Mouse (Mus musculus): ENCODE results near the gene Clk2. TPM values are rescaled to one million over a fixed set of nuclear protein-coding genes. Genes with fewer than 3 reads are reported as not detected.

The Clk2 gene
- polyA plus RNA-seq, 1 experiment from 2014 or later = 32.0 TPM

- H3K4me2 ChIP-seq = peak overlapping the region; percentile 62
- WGBS = 9% methylated on average over 33 of the region's 33 CpGs
- no peaks in the 10 kb centered on the region for H3K9me3 ChIP-seq (replicated peaks)
- no peaks in the 10 kb centered on the region for H3K36me3 ChIP-seq
- peak overlapping the region; percentile 57 for H3K9ac ChIP-seq
- H3K4me1 ChIP-seq = peaks cover 12% of the 10 kb centered on the region
- H3K4me3 ChIP-seq (replicated peaks) = peak overlapping the region; percentile 46
- H3K27me3 ChIP-seq = no peaks in the 10 kb centered on the region
- peak overlapping the region; percentile 88 for H3K27ac ChIP-seq
- peak; percentile 97 for ATAC-seq (replicated peaks; ENCODE audit: low FRiP score)
Measured at GRCm38 (mm10) chr3:89195979-89196877, 31.6 kb downstream of the Clk2 start.

DNA sequence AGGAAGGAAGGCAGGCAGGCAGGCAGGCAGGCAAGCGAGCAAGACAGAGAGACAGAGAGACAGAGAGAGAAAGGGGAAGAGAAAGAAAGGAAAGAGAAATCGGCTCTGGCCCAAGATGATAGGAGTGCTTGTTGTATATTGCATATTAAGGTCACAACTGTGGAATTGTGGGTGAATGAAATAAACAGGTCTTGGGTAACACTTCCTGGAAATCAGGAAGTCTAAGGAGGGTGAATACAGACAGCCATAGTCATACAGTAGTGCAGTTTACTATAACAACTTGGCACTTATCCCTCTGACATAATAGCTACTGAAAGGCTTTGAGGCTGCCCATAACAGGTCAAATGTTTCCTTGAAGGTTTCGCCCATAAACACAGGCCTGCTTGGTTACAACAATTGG, 35.2 kb downstream of the Clk2 start:
- Histone ChIP-seq H3K4me1 (peaks cover 23% of the 10 kb centered on the region), H3K4me2 (no peak overlapping the region), H3K9ac (no peak overlapping the region), H3K4me3 (replicated peaks) (no peak overlapping the region), H3K27me3 (no peaks in the 10 kb centered on the region), H3K9me3 (replicated peaks) (no peaks in the 10 kb centered on the region), H3K27ac (no peak overlapping the region), H3K36me3 (0 out of 2 replicates have a peak, but pooled peaks cover 6% of the 10 kb centered on the region)
- WGBS = 74% methylated on average over 3 of the region's 3 CpGs
- no peak for ATAC-seq (replicated peaks; ENCODE audit: low FRiP score)

GRCm38 (mm10) chr3:89202253-89203141, 37.9 kb downstream of the Clk2 start, which contains the start of gene Gba:
Gene Gba, plus strand, starts transcription at chr3:89202928.
- H3K4me3 ChIP-seq (replicated peaks) = peak within 1 kb of the TSS; percentile 51
- peak within 1 kb of the TSS; percentile 36 for H3K9ac ChIP-seq
- H3K36me3 ChIP-seq = peaks cover 30% of the 10 kb centered on the region
- H3K27me3 ChIP-seq = no peaks in the 10 kb centered on the region
- peak; percentile 76 for ATAC-seq (replicated peaks; ENCODE audit: low FRiP score)
- no peak within 1 kb of the TSS for H3K27ac ChIP-seq
- 25% methylated on average over 13 of the region's 13 CpGs for WGBS
- H3K9me3 ChIP-seq (replicated peaks) = no peaks in the 10 kb centered on the region
- H3K4me1 ChIP-seq = peaks cover 11% of the 10 kb centered on the region
- H3K4me2 ChIP-seq = peak within 1 kb of the TSS; percentile 76

DNA sequence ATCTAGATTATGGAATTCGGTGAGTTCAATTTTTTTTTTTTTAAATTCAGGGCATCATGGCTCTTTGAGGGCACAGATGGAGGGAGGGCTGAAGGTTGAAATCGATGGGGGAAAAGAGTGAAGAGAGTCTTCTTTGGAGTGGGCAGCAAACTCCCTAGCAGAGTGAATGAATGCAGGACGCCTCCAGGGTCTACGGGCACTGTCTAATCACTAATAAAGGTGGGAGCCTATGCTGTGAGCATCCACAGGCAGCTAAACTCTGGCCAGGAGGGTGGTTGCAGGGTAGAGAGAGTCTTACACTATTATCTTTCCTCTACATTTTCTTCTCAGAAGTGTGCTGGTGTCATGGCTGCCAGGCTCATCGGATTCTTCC, 38.5 kb downstream of the Clk2 start:
- ATAC-seq (replicated peaks; ENCODE audit: low FRiP score) = no peak
- H3K9me3 ChIP-seq (replicated peaks) = no peaks in the 10 kb centered on the region
- H3K9ac ChIP-seq = peak overlapping the region; percentile 36
- H3K4me3 ChIP-seq (replicated peaks) = peak overlapping the region; percentile 51
- H3K27ac ChIP-seq = no peak overlapping the region
- 40% methylated on average over 5 of the region's 5 CpGs for WGBS
- peaks cover 36% of the 10 kb centered on the region for H3K36me3 ChIP-seq
- peak overlapping the region; percentile 76 for H3K4me2 ChIP-seq
- H3K4me1 ChIP-seq = peaks cover 11% of the 10 kb centered on the region
- H3K27me3 ChIP-seq = no peaks in the 10 kb centered on the region

DNA sequence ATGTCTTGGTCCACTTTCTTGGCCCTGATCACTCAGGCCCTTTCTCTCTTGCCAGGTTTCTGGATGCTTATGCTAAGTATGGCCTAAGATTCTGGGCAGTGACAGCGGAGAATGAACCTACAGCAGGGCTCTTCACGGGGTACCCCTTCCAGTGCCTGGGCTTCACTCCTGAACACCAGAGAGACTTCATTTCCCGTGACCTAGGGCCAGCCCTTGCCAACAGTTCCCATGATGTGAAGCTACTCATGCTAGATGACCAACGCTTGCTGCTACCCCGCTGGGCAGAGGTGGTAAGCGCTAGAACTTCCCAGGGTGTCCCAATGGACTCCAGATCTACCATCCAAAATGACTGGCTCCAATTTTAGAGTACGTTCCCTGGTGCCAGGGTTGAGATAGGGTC, 41.5 kb downstream of the Clk2 start:
- Histone ChIP-seq H3K27ac (no peak overlapping the region), H3K9me3 (replicated peaks) (no peaks in the 10 kb centered on the region), H3K36me3 (peaks cover 65% of the 10 kb centered on the region), H3K4me1 (peaks cover 25% of the 10 kb centered on the region), H3K9ac (no peak overlapping the region), H3K27me3 (no peaks in the 10 kb centered on the region), H3K4me2 (no peak overlapping the region), H3K4me3 (replicated peaks) (no peak overlapping the region)
- WGBS = 88% methylated on average over 7 of the region's 7 CpGs
- ATAC-seq (replicated peaks; ENCODE audit: low FRiP score) = no peak

DNA sequence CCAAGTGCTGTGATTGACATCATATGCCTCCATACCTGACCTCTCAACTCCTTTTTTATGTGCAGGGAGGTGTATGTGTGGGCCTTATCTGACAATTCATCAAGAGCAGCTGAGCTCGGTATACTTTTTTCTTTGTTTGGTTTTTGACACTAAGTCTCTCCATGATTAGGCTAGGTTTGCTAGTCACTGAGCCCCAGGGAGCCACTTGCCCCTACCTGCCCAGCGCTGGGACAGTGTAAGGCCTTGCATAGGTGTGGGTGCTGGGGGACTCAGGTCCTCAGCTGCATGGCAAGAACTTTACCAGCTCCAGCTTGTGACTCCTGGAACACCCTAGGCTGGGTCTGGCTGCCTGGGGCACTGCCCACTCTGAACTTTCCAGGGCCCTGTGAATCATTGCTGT, 42.1 kb downstream of the Clk2 start:
- 83% methylated on average over 2 of the region's 2 CpGs for WGBS
- Histone ChIP-seq H3K27ac (no peak overlapping the region), H3K4me2 (no peak overlapping the region), H3K9ac (no peak overlapping the region), H3K9me3 (replicated peaks) (no peaks in the 10 kb centered on the region), H3K36me3 (peaks cover 71% of the 10 kb centered on the region), H3K4me1 (peaks cover 30% of the 10 kb centered on the region), H3K4me3 (replicated peaks) (no peak overlapping the region), H3K27me3 (no peaks in the 10 kb centered on the region)
- ATAC-seq (replicated peaks; ENCODE audit: low FRiP score) = no peak

GRCm38 (mm10) chr3:89208075-89208657, 43.6 kb downstream of the Clk2 start:
- no peak overlapping the region for H3K4me3 ChIP-seq (replicated peaks)
- H3K9ac ChIP-seq = no peak overlapping the region
- WGBS = 87% methylated on average over 13 of the region's 13 CpGs
- peaks cover 71% of the 10 kb centered on the region for H3K36me3 ChIP-seq
- no peak overlapping the region for H3K27ac ChIP-seq
- H3K27me3 ChIP-seq = no peaks in the 10 kb centered on the region
- peaks cover 36% of the 10 kb centered on the region for H3K4me1 ChIP-seq
- H3K9me3 ChIP-seq (replicated peaks) = no peaks in the 10 kb centered on the region
- ATAC-seq (replicated peaks; ENCODE audit: low FRiP score) = no peak
- no peak overlapping the region for H3K4me2 ChIP-seq

GRCm38 (mm10) chr3:89208736-89209135, 44.1 kb downstream of the Clk2 start:
- no peak for ATAC-seq (replicated peaks; ENCODE audit: low FRiP score)
- Histone ChIP-seq H3K4me3 (replicated peaks) (no peak overlapping the region), H3K4me2 (no peak overlapping the region), H3K36me3 (peaks cover 71% of the 10 kb centered on the region), H3K4me1 (peaks cover 32% of the 10 kb centered on the region), H3K27me3 (no peaks in the 10 kb centered on the region), H3K9me3 (replicated peaks) (no peaks in the 10 kb centered on the region), H3K27ac (no peak overlapping the region), H3K9ac (no peak overlapping the region)
- 91% methylated on average over 6 of the region's 6 CpGs for WGBS

GRCm38 (mm10) chr3:89209731-89210130, 45.1 kb downstream of the Clk2 start:
- Histone ChIP-seq H3K9me3 (replicated peaks) (no peaks in the 10 kb centered on the region), H3K9ac (no peak overlapping the region), H3K27me3 (no peaks in the 10 kb centered on the region), H3K4me2 (no peak overlapping the region), H3K36me3 (peaks cover 65% of the 10 kb centered on the region), H3K4me3 (replicated peaks) (no peak overlapping the region), H3K27ac (peak overlapping the region; percentile 35; the same call in 1 of the 2 replicates), H3K4me1 (peaks cover 35% of the 10 kb centered on the region)
- ATAC-seq (replicated peaks; ENCODE audit: low FRiP score) = no peak
- 91% methylated on average over 7 of the region's 7 CpGs for WGBS

DNA sequence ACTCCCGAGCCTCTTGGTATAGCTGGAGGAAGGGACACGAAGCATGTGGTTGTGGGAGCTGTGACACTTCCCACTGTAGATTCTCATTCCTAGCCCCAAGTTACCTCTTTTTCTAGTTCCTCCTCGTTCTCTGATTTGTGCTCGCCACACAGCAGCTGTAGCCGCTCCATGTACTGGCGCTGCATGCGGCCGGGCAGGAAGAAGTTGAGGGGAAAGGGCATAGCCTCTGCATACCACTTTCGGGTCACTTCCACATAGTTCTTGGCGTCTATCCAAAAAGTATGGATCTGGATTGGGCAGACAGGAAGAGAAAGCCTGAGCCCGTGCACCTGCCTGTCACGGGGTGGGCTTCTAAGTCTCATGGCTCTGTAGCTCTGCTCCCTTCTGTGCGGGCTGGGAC, 45.6 kb downstream of the Clk2 start:
- no peak overlapping the region for H3K4me2 ChIP-seq
- no peak overlapping the region for H3K9ac ChIP-seq
- no peaks in the 10 kb centered on the region for H3K9me3 ChIP-seq (replicated peaks)
- H3K27me3 ChIP-seq = no peaks in the 10 kb centered on the region
- 72% methylated on average over 13 of the region's 13 CpGs for WGBS
- ATAC-seq (replicated peaks; ENCODE audit: low FRiP score) = no peak
- peaks cover 64% of the 10 kb centered on the region for H3K36me3 ChIP-seq
- peaks cover 39% of the 10 kb centered on the region for H3K4me1 ChIP-seq
- H3K27ac ChIP-seq = peak overlapping the region; percentile 35; the same call in 1 of the 2 replicates
- no peak overlapping the region for H3K4me3 ChIP-seq (replicated peaks)

DNA sequence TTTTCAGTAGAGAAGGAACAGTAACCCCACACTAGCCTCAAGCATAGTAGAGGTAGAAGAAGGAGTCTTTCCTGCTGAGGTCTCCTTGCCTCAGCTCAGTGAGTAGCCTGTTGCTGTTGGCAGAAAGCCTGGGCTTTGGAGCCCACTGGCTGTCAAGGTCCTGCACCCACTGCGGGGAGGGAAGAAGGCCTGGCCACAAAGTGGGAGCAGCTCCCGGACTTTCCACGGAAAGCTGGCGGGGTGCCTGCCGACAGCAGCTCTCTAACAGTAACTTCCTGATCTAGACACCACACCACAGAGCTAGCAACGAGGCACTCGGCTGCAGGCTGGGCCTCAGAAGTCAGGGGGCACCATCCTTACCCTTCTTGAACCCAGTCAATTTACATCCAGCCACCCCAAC, 46.1 kb downstream of the Clk2 start:
- Histone ChIP-seq H3K36me3 (peaks cover 59% of the 10 kb centered on the region), H3K27me3 (no peaks in the 10 kb centered on the region), H3K27ac (0 out of 2 replicates have a peak overlapping the region, but pooled peaks have one; percentile 35), H3K4me2 (no peak overlapping the region), H3K4me3 (replicated peaks) (no peak overlapping the region), H3K9ac (no peak overlapping the region), H3K9me3 (replicated peaks) (no peaks in the 10 kb centered on the region), H3K4me1 (peaks cover 45% of the 10 kb centered on the region)
- no peak for ATAC-seq (replicated peaks; ENCODE audit: low FRiP score)
- 70% methylated on average over 7 of the region's 7 CpGs for WGBS
